Mouse (Mus musculus) hindbrain, embryonic 14.5 days (tissue): Measurements from ENCODE around the gene Edem2. TPM values are rescaled to one million over a fixed set of nuclear protein-coding genes. Genes with fewer than 3 reads are reported as not detected.
A peak's percentile ranks its signal among the peaks of the same experiment; 100 is the strongest.

Experiments
- ATAC-seq: fragments of 200-750 bp; cut with Nextera tagmentation; 2 replicates; pipeline ENCODE4 v1.8.0; 2017; ENCODE audit warnings: moderate number of reproducible peaks, mild to moderate bottlenecking, moderate TSS enrichment, moderate library complexity; ENCODE audit not compliant: low FRiP score
- DNase-seq: peaks from one replicate; pipeline ENCODE4 v3.0.0-alpha.2; 2015; ENCODE audit warnings: low spot score
- H3K27ac ChIP-seq: fragments of 300-500 bp; sonication (generic); 2 replicates; pipeline ENCODE4 v1.5.1; 2014; ENCODE audit warnings: mild to moderate bottlenecking, moderate library complexity
- H3K27me3 ChIP-seq: fragments of 300-500 bp; sonication (generic); 2 replicates; pipeline ENCODE4 v1.6.1; 2014; ENCODE audit warnings: mild to moderate bottlenecking, low read length, mixed read lengths; ENCODE audit not compliant: control insufficient read depth, insufficient read depth
- H3K36me3 ChIP-seq: fragments of 300-500 bp; sonication (generic); replicated peaks from 2 replicates; pipeline ENCODE4 v1.6.1; 2014; ENCODE audit not compliant: control insufficient read depth, insufficient read depth
- H3K4me1 ChIP-seq: fragments of 300-500 bp; sonication (generic); replicated peaks from 2 replicates; pipeline ENCODE4 v1.6.1; 2014; ENCODE audit warnings: antibody characterized with exemption, low read length, mixed read lengths; ENCODE audit not compliant: control insufficient read depth, insufficient read depth
- H3K4me2 ChIP-seq: fragments of 300-500 bp; sonication (generic); replicated peaks from 2 replicates; pipeline ENCODE4 v1.6.1; 2014; ENCODE audit warnings: mild to moderate bottlenecking, moderate library complexity
- H3K4me3 ChIP-seq: fragments of 300-500 bp; sonication (generic); replicated peaks from 2 replicates; pipeline ENCODE4 v1.5.1; 2014; ENCODE audit warnings: mild to moderate bottlenecking, low read length
- H3K9ac ChIP-seq: fragments of 300-500 bp; sonication (generic); 2 replicates; pipeline ENCODE4 v1.6.1; 2014
- H3K9me3 ChIP-seq: fragments of 300-500 bp; sonication (generic); 2 replicates; pipeline ENCODE4 v1.6.1; 2016; ENCODE audit warnings: low read length; ENCODE audit not compliant: control insufficient read depth
- WGBS: fragments of 180-500 bp; shearing (Covaris S2); extraction: QIAGEN DNeasy Blood & Tissue Kit; methylation state at CpG from one replicate; pipeline ENCODE4 v1.1.7; 2014; 5-methylcytosine and 5-hydroxymethylcytosine counted together
- polyA plus RNA-seq: library from polyadenylated mRNA; unstranded; fragments of >200 nt; fragmentation: Nextera tagmentation; extraction: Ambion mirVana; gene quantifications from 2 replicates; pipeline ENCODE4 v1.2.1, GENCODE M21; 2014

Gene Edem2
- polyA plus RNA-seq, 1 experiment from 2014 or later: 34.2 TPM

- ATAC-seq: no peak
- 87% methylated on average over 6 of the region's 6 CpGs for WGBS
Measured at GRCm38 (mm10) chr2:155663910-155664460, 65.3 kb downstream of the Edem2 start.

DNA sequence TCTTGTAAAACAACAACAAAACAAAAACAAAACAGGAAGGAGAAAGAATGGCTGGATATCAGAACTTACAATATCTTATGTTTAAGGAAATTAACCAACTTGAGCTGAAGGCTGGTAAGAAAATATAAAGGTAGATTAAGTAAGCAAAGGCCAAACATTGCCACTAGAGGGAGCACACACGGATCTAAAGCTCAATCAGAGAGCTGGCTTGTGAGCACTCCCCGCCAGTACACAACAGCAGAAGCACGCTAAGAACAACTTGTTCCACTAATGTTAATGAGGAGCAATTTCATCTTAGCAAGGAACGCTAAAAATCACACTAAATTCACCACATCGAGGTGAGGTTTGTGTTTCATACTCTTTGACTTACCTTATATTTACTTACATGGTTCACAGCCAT lies 66.2 kb downstream of the Edem2 start:
- H3K4me1 ChIP-seq: no peaks in the 10 kb centered on the region
- no peak overlapping the region for H3K4me2 ChIP-seq
- peaks cover 96% of the 10 kb centered on the region for H3K36me3 ChIP-seq
- no peak overlapping the region for H3K27ac ChIP-seq
- H3K9ac ChIP-seq: no peak overlapping the region
- WGBS: 22% methylated on average over 5 of the region's 5 CpGs
- no peak for ATAC-seq
- no peak overlapping the region for H3K4me3 ChIP-seq
- H3K27me3 ChIP-seq: no peaks in the 10 kb centered on the region
- H3K9me3 ChIP-seq: no peaks in the 10 kb centered on the region
- DNase-seq: peak; percentile 84

More at GRCm38 (mm10) chr2:155663910-155664460, 65.3 kb downstream of the Edem2 start:
- Histone ChIP-seq H3K9ac (no peak overlapping the region), H3K27me3 (no peaks in the 10 kb centered on the region), H3K4me2 (no peak overlapping the region), H3K9me3 (no peaks in the 10 kb centered on the region), H3K4me3 (no peak overlapping the region), H3K4me1 (no peaks in the 10 kb centered on the region), H3K27ac (no peak overlapping the region), H3K36me3 (peaks cover 97% of the 10 kb centered on the region)
- DNase-seq: no peak

GRCm38 (mm10) chr2:155662390-155662789 lies 66.9 kb downstream of the Edem2 start:
- no peak overlapping the region for H3K4me3 ChIP-seq
- H3K9ac ChIP-seq: no peak overlapping the region
- H3K27me3 ChIP-seq: no peaks in the 10 kb centered on the region
- no peak for DNase-seq
- WGBS: 83% methylated on average over 5 of the region's 5 CpGs
- no peaks in the 10 kb centered on the region for H3K9me3 ChIP-seq
- no peak for ATAC-seq
- H3K4me1 ChIP-seq: no peaks in the 10 kb centered on the region
- no peak overlapping the region for H3K27ac ChIP-seq
- peaks cover 96% of the 10 kb centered on the region for H3K36me3 ChIP-seq
- H3K4me2 ChIP-seq: no peak overlapping the region

DNA sequence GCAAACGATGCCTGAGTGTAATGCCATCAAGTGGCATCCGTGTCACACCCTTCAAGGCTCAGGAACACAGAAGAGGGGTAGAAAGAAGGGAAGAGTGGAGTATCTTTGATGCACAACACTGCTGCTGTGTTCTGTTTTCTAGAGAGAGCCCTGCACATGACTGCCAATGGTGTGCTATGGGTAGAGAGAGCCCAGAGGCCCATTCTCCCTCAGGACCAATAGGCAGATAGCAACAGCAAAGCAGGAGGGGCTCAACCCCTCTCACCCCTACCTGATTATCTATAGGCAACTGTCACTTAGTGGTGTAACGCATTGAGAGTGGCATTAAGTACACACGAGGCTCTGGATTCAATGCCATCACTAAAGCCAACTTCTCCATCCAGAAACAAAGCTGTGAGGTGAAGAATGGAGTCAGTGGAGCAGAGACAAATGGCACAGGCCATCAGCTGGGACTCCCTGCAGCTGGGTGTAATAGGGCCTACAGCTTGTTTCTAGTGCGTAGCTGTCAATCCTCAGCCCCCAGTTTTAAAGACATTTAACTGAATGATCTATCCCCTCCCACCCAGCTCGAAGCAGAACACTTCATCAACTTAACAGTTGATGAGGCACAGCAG lies 73.4 kb downstream of the Edem2 start:
- no peaks in the 10 kb centered on the region for H3K4me1 ChIP-seq
- ATAC-seq: no peak
- H3K27me3 ChIP-seq: no peaks in the 10 kb centered on the region
- 44% methylated on average over 6 of the region's 6 CpGs for WGBS
- no peak overlapping the region for H3K9ac ChIP-seq
- H3K4me3 ChIP-seq: no peak overlapping the region
- DNase-seq: no peak
- no peak overlapping the region for H3K4me2 ChIP-seq
- H3K27ac ChIP-seq: no peak overlapping the region
- no peaks in the 10 kb centered on the region for H3K9me3 ChIP-seq
- H3K36me3 ChIP-seq: peaks cover 96% of the 10 kb centered on the region

- Histone ChIP-seq H3K36me3 (peaks cover 98% of the 10 kb centered on the region), H3K9me3 (no peaks in the 10 kb centered on the region), H3K4me2 (no peak overlapping the region), H3K4me3 (no peak overlapping the region), H3K27ac (no peak overlapping the region), H3K9ac (no peak overlapping the region), H3K4me1 (no peaks in the 10 kb centered on the region), H3K27me3 (no peaks in the 10 kb centered on the region)
- WGBS: 95% methylated on average over 5 of the region's 5 CpGs
- ATAC-seq (no peak), DNase-seq (no peak)
Measured at GRCm38 (mm10) chr2:155652618-155653017, 76.7 kb downstream of the Edem2 start.

Other genes starting within 250 kb of the Edem2 start
- gene Acss2, start 211.5 kb downstream of the Edem2 start, polyA plus RNA-seq: 25.3 and 28.5 TPM in 2 replicates
- gene Ggt7, start 211.2 kb downstream of the Edem2 start, polyA plus RNA-seq: 39.9 and 48.5 TPM in 2 replicates
- gene Gss, start 136.7 kb downstream of the Edem2 start, polyA plus RNA-seq: 14.3 and 15.3 TPM in 2 replicates
- 0.40 and 0.99 TPM in 2 replicates for gene Myh7b, start 118.3 kb downstream of the Edem2 start, polyA plus RNA-seq
- 163 and 176 TPM in 2 replicates for gene Trpc4ap, start 37.1 kb downstream of the Edem2 start, polyA plus RNA-seq
- not detected in 2 replicates for gene Gm17581, start 6.4 kb upstream of the Edem2 start, polyA plus RNA-seq
- gene Procr, start 21.6 kb upstream of the Edem2 start, polyA plus RNA-seq: 3.0 and 3.6 TPM in 2 replicates
- gene Mmp24, start 45.9 kb upstream of the Edem2 start, polyA plus RNA-seq: 17.9 and 20.7 TPM in 2 replicates
- gene BC029722, start 90.0 kb upstream of the Edem2 start, polyA plus RNA-seq: 27.6 and 28.1 TPM in 2 replicates
- gene Eif6, start 97.5 kb upstream of the Edem2 start, polyA plus RNA-seq: 132 and 134 TPM in 2 replicates
- gene Fam83c, start 105.4 kb upstream of the Edem2 start, polyA plus RNA-seq: 0.31 TPM in 2 replicates
- gene Uqcc1, start 200.8 kb upstream of the Edem2 start, polyA plus RNA-seq: 72.7 TPM in 2 replicates
- gene Gm15557, start 211.3 kb upstream of the Edem2 start, polyA plus RNA-seq: not detected in 2 replicates
- 2.3 and 3.1 TPM in 2 replicates for gene Gdf5, start 215.9 kb upstream of the Edem2 start, polyA plus RNA-seq
- gene Cep250, start 227.0 kb upstream of the Edem2 start, polyA plus RNA-seq: 11.9 and 14.2 TPM in 2 replicates